In the genomic region with DNA sequence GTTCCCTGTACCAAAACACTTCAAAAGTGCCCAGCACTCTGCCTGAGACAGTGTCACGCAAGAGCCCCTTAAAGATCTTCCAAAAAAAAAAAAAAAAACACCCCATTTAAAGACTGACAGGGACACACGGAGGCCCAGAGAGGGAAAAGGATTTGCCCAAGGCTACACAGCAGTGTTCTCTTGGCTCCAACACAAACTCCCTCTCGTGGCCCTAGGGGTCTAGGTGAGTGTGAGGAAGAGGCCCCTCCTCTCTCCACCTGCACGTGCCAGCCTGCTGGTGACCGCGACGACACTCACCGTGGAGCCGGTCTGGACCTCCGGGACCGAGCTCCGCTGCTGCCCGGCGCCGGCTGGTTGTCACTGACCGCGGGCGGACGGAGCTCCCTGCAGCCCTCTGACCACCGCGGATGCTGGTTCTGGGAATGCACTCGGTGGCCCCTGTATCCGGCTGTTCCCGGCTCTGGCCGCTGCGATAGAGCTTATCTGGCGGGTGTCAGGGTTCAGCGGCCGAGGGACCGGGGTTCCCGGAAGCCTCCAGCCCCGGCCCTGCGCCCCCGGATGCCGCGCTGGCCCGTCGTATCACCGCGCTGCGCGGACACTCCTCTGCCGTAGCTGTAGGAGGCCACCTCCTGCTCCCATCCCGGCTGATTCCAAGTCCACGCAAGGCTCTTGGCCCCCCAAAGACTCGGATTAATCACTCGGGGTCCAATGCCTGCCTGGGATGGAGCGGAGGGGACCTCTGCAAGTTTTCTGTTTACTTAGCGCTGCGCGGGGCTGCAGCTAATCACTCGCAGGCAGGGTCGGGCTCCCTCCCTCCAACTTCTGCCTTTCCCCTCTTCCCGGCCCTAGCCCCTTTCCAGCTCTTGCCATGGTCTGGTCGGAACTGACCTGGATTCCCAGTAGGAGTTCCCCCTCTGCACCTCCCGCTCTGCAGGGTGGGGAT, we compare ENCODE assay signal across 8 mouse cellular contexts. TPM values are rescaled to one million over a fixed set of nuclear protein-coding genes. Genes with fewer than 3 reads are reported as not detected.
DNase-seq lines count a peak whose midpoint lies in the region; ATAC-seq lines count a peak whose summit lies in the region.

No protein-coding gene starts in this region.

- no peak overlapping the region for H3K27ac ChIP-seq in midbrain, embryonic 15.5 days

- no peaks in the 10 kb centered on the region for H3K36me3 ChIP-seq in midbrain, embryonic 15.5 days (replicated peaks)

- H3K27me3 ChIP-seq in midbrain, embryonic 15.5 days (replicated peaks): peaks cover 34% of the 10 kb centered on the region

- intact Hi-C loops in heart, postnatal 10 days (cut with DNase I): no loop called here

- H3K4me3 ChIP-seq in midbrain, embryonic 15.5 days: peak overlapping the region; percentile 38

- H3K9me3 ChIP-seq in midbrain, embryonic 15.5 days: no peaks in the 10 kb centered on the region

- peak; percentile 94 for DNase-seq in heart, adult 11 months
- DNase-seq in heart, adult 8-10 months (ENCODE audit: low spot score): no peak
- peak; percentile 58 for DNase-seq in embryo, embryonic 11 days
- peak; percentile 50 to 56 for DNase-seq in heart, postnatal 10 days
- peak; percentile 66 to 76 for DNase-seq in kidney, postnatal 36 days
- no peak for DNase-seq in adipocyte (ENCODE audit: low spot score)
- no peak for DNase-seq in right cerebral cortex, postnatal 36 days (ENCODE audit: low spot score in 2 of 2)

- WGBS in midbrain, embryonic 15.5 days: under 1% methylated on average over 56 of the region's 56 CpGs

- peak overlapping the region; percentile 21; the same call in 1 of the 2 replicates for H3K9ac ChIP-seq in midbrain, embryonic 15.5 days

- H3K4me2 ChIP-seq in midbrain, embryonic 15.5 days: peak overlapping the region; percentile 81

- 0 out of 2 replicates have a peak, but pooled peaks have one; percentile 17 for ATAC-seq in midbrain, embryonic 15.5 days (replicated peaks)

- peaks cover 21% of the 10 kb centered on the region for H3K4me1 ChIP-seq in midbrain, embryonic 15.5 days

RNA-seq across cellular contexts. Expression of a gene that starts 30.5 kb away (rescaled TPM):
- 1 to 10 TPM; 2.3 to 2.9 (median 2.5) TPM for total RNA-seq in heart, adult 8-10 months (2022)
- 1 to 10 TPM; 3.4 to 4.9 TPM for total RNA-seq in heart, postnatal 10 days (2021)
- 7.5 TPM in 2 replicates for polyA plus RNA-seq in midbrain, embryonic 15.5 days (2015; fragmentation: Nextera tagmentation; extraction: Ambion mirVana)

RNA-seq across cellular contexts. Expression of a gene that starts 39.9 kb away (rescaled TPM):
- total RNA-seq in heart, adult 8-10 months (2022): under 1 TPM; 0.25 to 0.66 (median 0.53) TPM
- total RNA-seq in heart, postnatal 10 days (2021): under 1 TPM; 0.91 to 0.97 TPM
- 0.66 and 0.70 TPM in 2 replicates for polyA plus RNA-seq in midbrain, embryonic 15.5 days (2015; fragmentation: Nextera tagmentation; extraction: Ambion mirVana)

Comparison
In these comparisons a context has a peak if more than half of its experiments do, and no peak if none do; other contexts are left out.
1. DNase-seq: peak in heart, adult 11 months (single experiment), embryo, embryonic 11 days (single experiment), heart, postnatal 10 days (2 of 2) and kidney, postnatal 36 days (2 of 2); none in heart, adult 8-10 months (single experiment), adipocyte (single experiment) and right cerebral cortex, postnatal 36 days (0 of 2).